Mouse (Mus musculus) heart, embryonic 12.5 days (tissue): ENCODE measurements at regions not wholly inside any gene's neighbourhood (a gene's known extent, or its start where the extent isn't known, plus 50 kb on each side); places are given as distances from the start of the nearest gene placed in this dataset.

Experiments used
- ATAC-seq: fragments of 200-750 bp; cut with Nextera tagmentation; 2 replicates; pipeline ENCODE4 v1.8.0; 2017; ENCODE audit warnings: moderate TSS enrichment, moderate library complexity; ENCODE audit not compliant: insufficient number of reproducible peaks, low FRiP score
- H3K27ac ChIP-seq: fragments of 300-500 bp; sonication (generic); 2 replicates; pipeline ENCODE4 v1.5.1; 2016; ENCODE audit warnings: mild to moderate bottlenecking, moderate library complexity; ENCODE audit not compliant: poor library complexity, severe bottlenecking
- H3K27me3 ChIP-seq: fragments of 300-500 bp; sonication (generic); replicated peaks from 2 replicates; pipeline ENCODE4 v1.6.1; 2016; ENCODE audit warnings: mild to moderate bottlenecking, moderate library complexity
- H3K36me3 ChIP-seq: fragments of 300-500 bp; sonication (generic); 2 replicates; pipeline ENCODE4 v1.6.1; 2016; ENCODE audit warnings: mild to moderate bottlenecking, moderate library complexity
- H3K4me1 ChIP-seq: fragments of 300-500 bp; sonication (generic); replicated peaks from 2 replicates; pipeline ENCODE4 v1.6.1; 2016; ENCODE audit warnings: mild to moderate bottlenecking
- H3K4me2 ChIP-seq: fragments of 300-500 bp; sonication (generic); 2 replicates; pipeline ENCODE4 v1.6.1; 2016; ENCODE audit warnings: mild to moderate bottlenecking, moderate library complexity
- H3K4me3 ChIP-seq: fragments of 300-500 bp; sonication (generic); 2 replicates; pipeline ENCODE4 v1.5.1; 2016; ENCODE audit warnings: mild to moderate bottlenecking
- H3K9ac ChIP-seq: fragments of 300-500 bp; sonication (generic); 2 replicates; pipeline ENCODE4 v1.6.1; 2016; ENCODE audit warnings: mild to moderate bottlenecking, moderate library complexity
- H3K9me3 ChIP-seq: fragments of 300-500 bp; sonication (generic); replicated peaks from 2 replicates; pipeline ENCODE4 v1.6.1; 2016; ENCODE audit warnings: mild to moderate bottlenecking, moderate library complexity
- WGBS: fragments of 180-500 bp; shearing (Covaris S2); methylation state at CpG from one replicate; pipeline ENCODE4 v1.1.7; 2016; 5-methylcytosine and 5-hydroxymethylcytosine counted together

DNA sequence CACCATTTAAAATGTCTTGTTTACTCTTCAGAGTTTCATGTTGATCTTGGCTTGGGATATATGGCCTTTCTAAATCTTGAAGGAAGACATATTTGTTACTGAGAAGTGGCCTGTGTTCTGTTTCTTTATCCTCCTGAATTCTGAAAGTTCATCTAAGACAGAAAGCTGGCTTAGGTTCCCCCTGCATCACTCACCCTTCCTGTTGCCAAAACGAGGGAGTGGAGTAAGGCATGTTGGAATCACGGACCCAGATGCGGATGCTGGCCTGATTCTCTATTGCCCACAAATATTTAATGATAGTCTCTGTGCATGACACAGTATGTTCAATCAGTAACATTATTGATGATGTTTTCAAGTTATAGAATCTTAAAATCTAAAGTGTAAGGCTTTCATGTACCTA, 1094.7 kb upstream of the 2610301B20Rik start:
- no peak for ATAC-seq

DNA sequence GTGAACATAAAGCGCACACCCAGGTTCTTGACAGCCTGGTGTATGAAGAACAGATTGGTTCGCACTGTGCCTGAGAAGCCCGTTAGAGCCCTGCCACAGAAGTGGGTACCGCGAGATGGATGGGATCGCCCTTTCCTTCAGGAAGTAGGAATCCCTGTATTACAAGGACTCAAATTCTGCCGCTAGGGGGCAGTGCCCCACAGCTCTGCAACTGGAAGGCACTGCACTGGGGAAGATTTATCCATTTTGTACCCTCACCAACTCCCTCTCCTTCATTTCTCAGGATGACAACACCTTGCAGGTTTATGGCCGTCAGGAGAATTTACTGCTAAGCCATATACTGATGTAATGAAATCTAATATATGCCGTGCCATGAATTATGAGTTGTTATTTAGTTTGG, 1094.1 kb upstream of the 2610301B20Rik start:
- no peak overlapping the region for H3K4me3 ChIP-seq
- H3K36me3 ChIP-seq, result no peaks in the 10 kb centered on the region
- no peak overlapping the region for H3K4me2 ChIP-seq
- H3K27me3 ChIP-seq, result no peaks in the 10 kb centered on the region
- no peak for ATAC-seq
- 27% methylated on average over 9 of the region's 9 CpGs for WGBS
- H3K9ac ChIP-seq, result no peak overlapping the region
- no peaks in the 10 kb centered on the region for H3K4me1 ChIP-seq
- no peaks in the 10 kb centered on the region for H3K9me3 ChIP-seq
- H3K27ac ChIP-seq, result no peak overlapping the region

More for the DNA sequence above, 1094.7 kb upstream of the 2610301B20Rik start:
- Histone ChIP-seq H3K4me2 (no peak overlapping the region), H3K4me1 (no peaks in the 10 kb centered on the region), H3K27me3 (no peaks in the 10 kb centered on the region), H3K9ac (no peak overlapping the region), H3K27ac (no peak overlapping the region), H3K36me3 (no peaks in the 10 kb centered on the region), H3K9me3 (no peaks in the 10 kb centered on the region), H3K4me3 (no peak overlapping the region)
- 77% methylated on average over 3 of the region's 3 CpGs for WGBS

DNA sequence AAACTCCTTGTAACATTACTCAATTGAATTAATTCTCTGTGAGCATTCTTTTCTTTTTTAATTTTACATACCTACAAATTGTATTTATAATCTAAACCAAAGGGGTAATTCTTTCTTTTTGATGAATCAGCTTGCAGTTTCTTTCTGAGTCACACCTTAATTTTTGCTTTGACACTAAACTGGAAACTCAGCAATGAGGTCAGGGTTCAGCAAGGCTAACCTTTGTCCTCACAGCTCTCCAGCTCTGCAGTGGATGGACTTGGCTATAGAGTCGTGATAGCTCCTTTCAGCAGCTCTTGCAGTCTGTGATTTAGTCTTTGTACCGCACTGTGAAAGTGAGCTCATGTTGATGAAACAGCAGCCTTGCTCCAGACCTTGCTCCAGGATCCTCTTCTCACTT, 1093.0 kb upstream of the 2610301B20Rik start:
- no peaks in the 10 kb centered on the region for H3K9me3 ChIP-seq
- no peaks in the 10 kb centered on the region for H3K4me1 ChIP-seq
- no peak overlapping the region for H3K9ac ChIP-seq
- no peak overlapping the region for H3K4me3 ChIP-seq
- no peaks in the 10 kb centered on the region for H3K27me3 ChIP-seq
- H3K36me3 ChIP-seq, result no peaks in the 10 kb centered on the region
- WGBS, result 47% methylated on average over 2 of the region's 2 CpGs
- no peak overlapping the region for H3K27ac ChIP-seq
- no peak for ATAC-seq
- H3K4me2 ChIP-seq, result no peak overlapping the region

DNA sequence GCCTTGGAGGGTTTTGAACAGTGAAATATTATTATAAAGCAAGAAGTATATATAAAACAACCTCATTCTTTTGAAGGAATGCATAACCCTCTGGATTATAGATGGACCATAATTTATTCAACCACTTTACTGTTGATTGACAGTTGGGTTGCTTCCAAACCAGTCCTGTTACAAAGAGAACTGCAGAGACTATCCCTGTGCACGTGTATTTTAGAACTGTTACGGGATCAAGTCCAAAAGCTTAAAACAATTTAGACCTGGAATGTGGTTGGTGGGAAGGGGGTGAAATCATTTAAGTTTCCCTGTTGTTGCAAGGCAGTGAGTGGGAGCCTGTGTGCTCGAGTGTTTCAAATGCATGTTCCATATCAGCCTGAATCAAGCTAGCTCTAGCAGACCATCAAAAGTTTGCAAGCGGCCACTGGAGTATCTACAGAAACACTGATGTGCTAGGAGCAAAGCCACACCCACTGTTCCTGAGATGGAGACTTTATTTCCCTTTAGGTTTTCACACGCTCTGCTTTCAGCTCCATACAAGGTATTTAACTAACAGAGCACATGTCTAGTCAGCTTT, 1086.4 kb upstream of the 2610301B20Rik start:
- Histone ChIP-seq H3K27ac (no peak overlapping the region), H3K4me1 (no peaks in the 10 kb centered on the region), H3K4me2 (no peak overlapping the region), H3K36me3 (no peaks in the 10 kb centered on the region), H3K9me3 (no peaks in the 10 kb centered on the region), H3K27me3 (no peaks in the 10 kb centered on the region), H3K9ac (no peak overlapping the region), H3K4me3 (no peak overlapping the region)
- ATAC-seq, result no peak
- 66% methylated on average over 5 of the region's 5 CpGs for WGBS

DNA sequence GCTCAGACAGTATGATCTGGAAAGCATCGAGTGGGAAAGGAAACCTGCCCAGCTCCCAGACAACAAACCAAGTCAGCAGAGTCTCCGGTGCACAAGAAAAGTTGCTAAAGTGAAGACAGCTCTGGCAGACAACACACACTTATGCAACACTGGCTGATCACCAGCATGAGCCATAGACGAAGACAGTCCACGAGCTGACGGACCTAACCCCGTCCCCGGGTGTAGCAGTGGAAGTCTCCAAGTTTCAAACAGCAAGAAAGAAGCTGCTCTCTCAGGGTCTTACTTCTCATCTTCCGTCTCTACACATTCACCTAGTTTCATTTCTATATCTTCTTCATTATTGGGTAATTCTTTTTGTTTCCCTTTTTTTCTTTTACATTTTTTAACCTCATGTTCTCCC, 1083.8 kb upstream of the 2610301B20Rik start:
- Histone ChIP-seq H3K36me3 (no peaks in the 10 kb centered on the region), H3K4me1 (no peaks in the 10 kb centered on the region), H3K27me3 (no peaks in the 10 kb centered on the region), H3K4me2 (no peak overlapping the region), H3K9me3 (no peaks in the 10 kb centered on the region), H3K4me3 (no peak overlapping the region), H3K27ac (no peak overlapping the region), H3K9ac (no peak overlapping the region)
- WGBS, result 83% methylated on average over 8 of the region's 8 CpGs
- no peak for ATAC-seq
